Mouse (Mus musculus) mesoderm, embryonic 11.5 days (tissue): ENCODE data around the gene Tmem150a.

Experiments used
- DNase-seq: peaks from one replicate; pipeline ENCODE4 v3.0.0-alpha.2; 2012; ENCODE audit warnings: low read depth, low spot score

Gene Tmem150a

GRCm38 (mm10) chr6:72373184-72373583 lies 17.9 kb downstream of the Tmem150a start:
- DNase-seq = no peak

- no peak for DNase-seq
Observed at GRCm38 (mm10) chr6:72374206-72374605, 19.0 kb downstream of the Tmem150a start.

DNA sequence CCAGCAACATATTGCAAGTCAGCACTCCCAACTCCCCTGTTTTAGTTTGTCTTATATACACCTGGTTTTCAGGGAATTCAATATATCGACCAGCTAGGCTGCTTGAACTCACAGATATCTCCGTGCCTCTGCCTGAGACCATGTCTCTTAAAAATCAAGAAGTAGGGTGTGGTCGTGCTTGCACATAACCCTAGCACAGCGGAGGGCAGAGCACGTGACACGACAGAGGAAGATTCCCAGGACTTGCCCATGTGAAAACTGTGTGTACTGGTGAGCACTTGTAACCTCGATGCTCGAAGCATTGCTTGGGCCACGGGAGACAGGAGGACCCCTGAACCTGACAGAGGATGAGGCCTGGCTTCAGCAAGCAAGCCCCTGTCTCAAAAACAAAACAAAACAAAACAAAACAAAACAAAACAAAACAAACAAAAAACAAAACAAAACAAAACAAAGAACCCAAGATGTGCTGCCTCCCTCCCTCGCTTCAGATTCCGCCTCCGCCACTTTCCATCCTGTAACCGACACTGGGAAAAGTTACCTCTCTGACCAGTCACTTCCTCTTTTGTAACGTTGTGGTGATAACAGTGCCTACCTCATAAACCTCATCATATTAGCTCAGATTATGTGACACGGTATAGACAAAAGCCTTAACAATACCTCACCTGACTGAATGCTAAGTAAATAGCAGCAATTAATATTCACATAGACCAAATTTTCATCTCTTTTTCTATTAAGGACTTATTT lies 19.7 kb downstream of the Tmem150a start:
- no peak for DNase-seq

DNA sequence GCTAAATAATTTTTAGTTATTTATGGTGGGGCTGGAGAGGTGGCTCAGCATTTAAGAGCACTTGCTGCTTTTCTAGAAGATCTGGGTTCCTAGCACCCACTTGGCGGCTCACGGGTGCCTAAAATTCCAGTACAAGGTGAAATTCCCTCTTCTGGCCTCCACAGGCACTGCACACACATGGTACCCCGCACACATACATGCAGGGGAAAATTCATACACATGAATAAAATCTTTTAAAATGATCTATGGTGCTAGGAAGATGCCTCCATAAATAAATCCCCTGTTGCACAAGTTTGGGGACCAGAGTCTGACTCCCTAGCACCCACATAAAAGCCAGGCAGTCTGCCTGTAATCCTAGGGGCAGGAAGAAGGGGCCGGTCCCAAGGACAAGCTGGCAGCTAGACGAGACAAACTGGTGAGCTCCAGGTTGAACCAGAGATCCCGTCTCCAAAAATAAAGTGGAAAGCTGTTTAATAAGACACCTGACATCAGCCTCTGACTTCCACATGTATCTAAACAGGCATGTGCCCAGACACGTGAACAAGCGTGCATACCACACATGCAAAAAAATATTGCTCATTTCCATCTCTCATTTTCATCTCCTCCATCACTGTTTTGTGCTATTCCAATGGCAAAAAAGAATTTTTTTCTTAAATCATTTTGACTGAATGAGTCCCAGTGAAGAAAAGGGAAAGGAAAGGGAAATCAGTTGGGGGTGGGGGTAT lies 23.4 kb downstream of the Tmem150a start:
- no peak for DNase-seq

- no peak for DNase-seq
Observed at GRCm38 (mm10) chr6:72379377-72380130, 24.3 kb downstream of the Tmem150a start.

- no peak for DNase-seq
Observed at GRCm38 (mm10) chr6:72380131-72380770, 25.0 kb downstream of the Tmem150a start, which contains the start of gene Vamp5. TSS of gene Vamp5 (minus strand) at chr6:72380468.

GRCm38 (mm10) chr6:72382494-72382893 lies 27.2 kb downstream of the Tmem150a start:
- no peak for DNase-seq

GRCm38 (mm10) chr6:72383142-72383820 lies 28.0 kb downstream of the Tmem150a start:
- no peak for DNase-seq

DNA sequence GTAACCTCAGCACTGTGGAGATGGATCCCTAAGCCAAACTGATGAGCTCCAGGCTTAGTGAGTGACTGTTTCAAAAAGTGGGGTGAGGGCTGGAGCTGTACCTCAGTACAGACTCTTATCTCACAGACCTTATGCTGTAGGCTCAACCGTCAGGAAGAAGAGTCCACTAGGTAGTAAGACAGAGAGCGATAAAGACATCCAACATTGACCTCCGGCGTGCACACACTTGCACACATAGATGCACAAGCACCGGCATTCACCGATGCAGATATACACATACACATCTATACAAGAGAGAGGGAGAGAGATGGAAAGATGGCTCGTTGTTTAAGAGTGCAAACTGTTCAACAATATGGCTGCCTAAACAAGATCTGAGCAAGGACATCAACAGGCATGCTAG lies 28.7 kb downstream of the Tmem150a start:
- DNase-seq = no peak

DNA sequence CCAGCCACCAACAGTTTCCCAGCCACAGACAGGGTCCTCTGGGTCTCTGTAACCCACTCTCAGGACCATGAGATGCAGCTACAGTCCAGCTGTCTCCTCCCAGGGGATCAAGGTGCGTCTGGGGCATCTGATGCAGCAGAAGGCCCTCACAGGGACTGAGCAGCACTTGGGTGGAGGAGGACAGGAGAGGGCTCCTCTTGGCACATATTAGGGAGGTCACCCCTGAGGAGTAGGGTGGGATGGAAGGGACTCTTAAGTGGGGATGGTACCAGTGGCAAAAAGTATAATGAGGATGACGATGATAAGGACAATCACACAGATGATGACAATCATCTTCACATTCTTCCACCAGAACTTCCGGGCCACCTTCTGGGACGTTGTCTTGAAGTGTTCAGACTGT lies 30.0 kb downstream of the Tmem150a start:
- no peak for DNase-seq

DNA sequence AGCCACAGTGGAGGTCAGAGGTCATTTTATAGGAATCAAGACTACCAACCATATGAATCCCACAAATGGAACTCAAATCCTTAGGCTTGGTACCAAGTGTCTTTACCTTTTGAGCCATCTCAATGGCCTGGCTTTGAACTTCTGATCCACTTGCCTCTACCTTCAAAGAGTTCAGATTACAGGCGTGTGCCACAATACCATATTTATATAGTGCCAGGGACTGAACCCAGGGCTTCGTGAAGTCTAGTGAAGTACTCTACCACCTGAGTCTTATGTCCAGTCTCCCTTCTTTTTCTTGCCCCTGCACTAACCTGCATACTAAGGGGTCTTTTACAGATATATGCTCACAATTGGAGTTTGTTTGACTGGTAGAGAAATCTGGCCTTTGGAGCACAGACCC lies 31.3 kb downstream of the Tmem150a start:
- no peak for DNase-seq

GRCm38 (mm10) chr6:72387816-72388215 lies 32.6 kb downstream of the Tmem150a start:
- DNase-seq = no peak

DNA sequence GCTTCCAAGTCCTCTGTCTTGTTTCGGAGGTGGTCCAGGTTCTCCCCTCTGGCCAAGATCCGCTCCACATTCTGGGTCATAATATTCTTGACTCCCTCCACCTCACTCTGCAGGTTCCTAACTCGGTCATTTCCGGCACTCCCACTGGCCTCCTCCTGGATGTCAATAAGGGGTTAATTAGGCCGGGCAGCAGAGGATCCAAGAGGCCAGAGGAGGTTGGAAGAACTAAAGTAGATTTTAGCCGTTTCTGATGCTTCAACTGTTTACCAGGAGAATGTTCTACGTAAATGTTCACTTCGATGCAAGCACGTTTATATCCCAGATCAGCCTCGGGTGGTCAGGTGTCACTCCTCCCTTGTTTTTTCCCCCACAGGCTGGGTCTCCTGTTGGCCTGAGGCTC lies 33.0 kb downstream of the Tmem150a start:
- DNase-seq = no peak

- no peak for DNase-seq
Observed at GRCm38 (mm10) chr6:72388791-72389329, 33.6 kb downstream of the Tmem150a start.

DNA sequence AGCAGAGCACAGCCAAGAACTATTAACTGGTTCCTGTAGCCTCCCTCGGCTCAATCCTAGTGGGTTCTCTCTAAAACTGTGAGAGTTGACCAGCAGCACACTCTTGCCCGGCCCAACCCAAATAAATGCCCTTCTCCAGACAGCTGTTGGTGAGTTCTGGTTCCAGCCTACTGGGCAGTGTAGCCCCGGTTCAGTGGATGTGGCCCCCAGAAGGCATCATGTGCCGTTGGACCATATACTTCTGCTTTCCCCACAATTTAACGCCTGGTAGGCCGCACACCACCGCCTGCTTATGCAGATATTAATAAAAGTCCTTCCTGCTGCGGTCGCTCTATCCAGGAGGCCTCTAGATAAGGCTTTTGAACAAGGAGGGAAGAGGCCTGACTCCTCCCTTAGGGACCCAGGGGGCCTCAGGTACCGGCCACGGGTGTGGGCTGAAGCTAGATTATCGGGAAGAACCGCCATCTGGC lies 34.3 kb downstream of the Tmem150a start:
- DNase-seq = no peak

DNA sequence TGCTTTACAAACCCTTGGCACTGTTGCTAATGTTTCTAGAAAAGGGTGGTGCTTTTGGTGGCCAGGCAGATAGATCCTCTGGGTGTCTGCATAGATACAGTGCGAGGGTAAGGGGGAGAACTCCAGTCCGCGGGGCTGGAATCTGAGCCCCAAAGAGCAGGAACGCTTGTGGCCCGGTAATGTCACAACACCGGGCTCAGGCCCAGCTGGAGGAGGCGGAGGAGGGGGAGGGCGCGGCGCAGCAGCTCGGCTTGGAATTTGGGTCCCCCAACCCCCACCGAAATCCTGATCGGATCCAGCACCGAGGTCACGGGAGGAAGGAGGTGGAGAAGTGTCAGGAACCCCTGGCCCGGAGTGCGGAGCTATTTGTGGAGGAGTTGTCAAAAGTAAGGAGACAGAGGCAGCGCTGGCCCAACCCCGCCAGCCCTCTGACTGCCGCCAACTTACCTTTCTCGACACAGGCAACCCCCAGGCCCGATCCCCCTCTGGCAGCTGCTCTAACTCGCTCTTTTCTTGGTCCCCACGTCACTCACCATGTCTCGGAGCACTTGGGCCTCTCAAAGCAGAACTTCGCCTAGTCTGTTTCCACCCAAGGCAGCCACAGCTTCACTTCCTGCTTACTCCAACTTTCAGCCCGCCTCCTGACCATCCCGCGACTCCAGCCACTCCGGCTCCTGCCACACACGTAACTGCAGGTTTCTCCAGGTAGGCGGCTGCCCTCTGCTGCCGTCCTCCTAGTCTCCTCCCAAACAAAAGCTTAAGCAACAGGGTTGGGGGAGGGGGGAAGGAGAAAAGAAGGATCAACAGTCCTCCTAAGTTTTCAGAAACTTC lies 34.9 kb downstream of the Tmem150a start, which contains the start of gene Vamp8:
Gene Vamp8, minus strand, starts transcription at position 763 of the 831 bp plus-strand sequence.
- no peak for DNase-seq

DNA sequence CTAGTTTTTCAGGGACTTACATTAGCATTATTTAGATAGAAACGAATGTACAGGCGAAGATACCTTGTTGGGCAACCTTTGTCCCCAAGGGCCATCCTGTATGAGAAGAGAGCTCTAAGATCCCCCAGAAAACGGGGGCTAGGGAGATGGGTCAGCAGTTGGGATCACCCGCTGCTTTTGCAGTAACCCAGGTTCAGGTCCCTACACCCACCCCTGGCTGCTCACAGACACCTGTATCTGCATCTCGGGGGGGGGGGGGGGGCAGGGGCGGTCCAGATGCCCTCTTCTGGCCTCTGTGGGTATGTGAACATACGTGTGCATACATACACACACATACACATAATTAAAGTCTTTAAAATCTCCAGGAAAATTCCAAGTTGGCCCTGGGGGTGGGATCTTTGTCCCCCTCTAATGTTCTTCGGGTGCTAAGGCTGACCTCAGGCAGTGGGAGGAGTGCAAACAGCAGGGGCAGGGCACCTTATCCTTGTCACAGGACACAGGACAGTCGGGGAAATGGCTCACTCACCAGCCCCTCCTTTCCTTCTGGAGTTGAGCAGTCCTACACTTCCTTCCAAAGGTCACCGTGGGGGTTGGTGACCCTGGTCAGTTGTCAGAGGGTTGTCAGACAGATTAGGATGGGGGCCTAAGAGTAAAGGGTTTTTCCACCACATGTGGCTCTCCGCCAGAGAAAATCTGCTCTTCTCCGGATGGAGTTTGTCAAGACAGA lies 35.7 kb downstream of the Tmem150a start:
- DNase-seq = peak; percentile 59

DNA sequence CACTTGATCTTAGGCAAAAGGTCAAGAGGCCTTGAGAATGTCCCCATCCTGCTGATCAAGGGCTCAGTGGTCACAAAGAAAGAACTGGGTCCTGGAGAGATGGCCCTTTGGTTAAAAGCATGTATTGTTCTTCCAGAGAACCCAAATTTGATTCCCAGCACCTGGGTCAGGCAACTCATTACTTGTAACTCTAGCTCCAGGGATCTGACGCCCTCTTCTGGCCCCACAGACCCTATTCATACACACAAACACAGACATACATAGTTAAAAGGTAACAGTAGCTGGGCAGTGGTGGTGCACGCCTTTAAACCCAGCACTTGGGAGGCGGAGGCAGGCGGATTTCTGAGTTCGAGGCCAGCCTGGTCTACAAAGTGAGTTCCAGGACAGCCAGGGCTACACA lies 37.1 kb downstream of the Tmem150a start:
- DNase-seq = no peak

GRCm38 (mm10) chr6:72396837-72397251 lies 41.6 kb downstream of the Tmem150a start:
- DNase-seq = no peak
